Mouse (Mus musculus) C2C12 (cell line): ENCODE results near the gene Tanc2. TPM values are rescaled to one million over a fixed set of nuclear protein-coding genes. Genes with fewer than 3 reads are reported as not detected.

ENCODE experiments used
- H3K27me3 ChIP-seq: one replicate; pipeline ENCODE4 v1.6.1; 2011; ENCODE audit not compliant: control insufficient read depth, insufficient read depth, insufficient read length
- H3K36me3 ChIP-seq: one replicate; pipeline ENCODE4 v1.6.1; 2011; ENCODE audit not compliant: control insufficient read depth, insufficient read depth
- H3K4me3 ChIP-seq: one replicate; pipeline ENCODE4 v1.5.1; 2011; ENCODE audit warnings: mild to moderate bottlenecking, control low read depth; ENCODE audit not compliant: poor library complexity, insufficient read depth, severe bottlenecking
- H3K79me2 ChIP-seq: one replicate; pipeline ENCODE4 v1.6.1; 2011; ENCODE audit not compliant: control insufficient read depth, insufficient read depth
- H3K79me3 ChIP-seq: one replicate; pipeline ENCODE4 v1.6.1; 2011; ENCODE audit warnings: low read depth, control low read depth
- H3ac ChIP-seq: one replicate; pipeline ENCODE3; 2011; ENCODE audit warnings: low read depth; ENCODE audit not compliant: control insufficient read depth, insufficient read length
- CEBPB ChIP-seq: IDR thresholded peaks from one replicate; pipeline ENCODE4 v1.6.1; 2011; ENCODE audit warnings: low read depth, mild to moderate bottlenecking, control low read depth, moderate library complexity
- CTCF ChIP-seq: IDR thresholded peaks from one replicate; pipeline ENCODE4 v1.5.1; 2011; ENCODE audit not compliant: control insufficient read depth, insufficient read depth, insufficient read length
- FOSL1 ChIP-seq: IDR thresholded peaks from one replicate; pipeline ENCODE4 v1.8.0; 2011; ENCODE audit warnings: mild to moderate bottlenecking, low read length; ENCODE audit not compliant: poor library complexity, insufficient read depth, severe bottlenecking
- MAX ChIP-seq: IDR thresholded peaks from one replicate; pipeline ENCODE4 v1.6.1; 2011; ENCODE audit warnings: mild to moderate bottlenecking, control low read depth
- MYOD1 ChIP-seq: IDR thresholded peaks from one replicate; pipeline ENCODE4 v1.6.1; 2011; ENCODE audit warnings: low read depth; ENCODE audit not compliant: control insufficient read depth, insufficient read length
- MYOG ChIP-seq: IDR thresholded peaks from one replicate; pipeline ENCODE4 v1.6.1; 2011; ENCODE audit not compliant: control insufficient read depth, insufficient read length; ENCODE audit errors: extremely low read depth
- USF1 ChIP-seq: IDR thresholded peaks from one replicate; pipeline ENCODE4 v1.6.1; 2011; ENCODE audit warnings: low read depth, mild to moderate bottlenecking, control low read depth, moderate library complexity
- polyA plus RNA-seq: library from polyadenylated mRNA; unstranded; fragments of >200 nt; fragmentation: generic; extraction: Trizol; gene quantifications from one replicate; pipeline ENCODE4 v1.2.1, GENCODE M21; 2012; ENCODE audit warnings: missing spikeins

Tanc2 gene
- polyA plus RNA-seq, 1 experiment, result 5.8 TPM

GRCm38 (mm10) chr11:105823246-105823645 lies 233.5 kb downstream of the Tanc2 start:
- no peak overlapping the region for H3ac ChIP-seq
- no peaks in the 10 kb centered on the region for H3K27me3 ChIP-seq
- H3K79me2 ChIP-seq, result no peaks in the 10 kb centered on the region
- no peak overlapping the region for H3K4me3 ChIP-seq
- H3K36me3 ChIP-seq, result no peaks in the 10 kb centered on the region
- peak; percentile 98 for TF ChIP-seq CEBPB
- TF ChIP-seq CTCF, result no peak
- peak; percentile 57 for TF ChIP-seq MAX
- peak; percentile 100 for TF ChIP-seq FOSL1
- no peak for TF ChIP-seq MYOD1
- no peaks in the 10 kb centered on the region for H3K79me3 ChIP-seq

GRCm38 (mm10) chr11:105823759-105824158 lies 234.0 kb downstream of the Tanc2 start:
- TF ChIP-seq MYOD1 (no peak), FOSL1 (no peak), MYOG (no peak), CTCF (no peak), USF1 (no peak)
- H3ac ChIP-seq, result no peak overlapping the region

GRCm38 (mm10) chr11:105828175-105828574 lies 238.4 kb downstream of the Tanc2 start:
- no peak overlapping the region for H3K4me3 ChIP-seq
- H3K79me3 ChIP-seq, result no peaks in the 10 kb centered on the region
- no peaks in the 10 kb centered on the region for H3K27me3 ChIP-seq
- H3K36me3 ChIP-seq, result no peaks in the 10 kb centered on the region
- TF ChIP-seq FOSL1, result no peak
- no peak for TF ChIP-seq CEBPB
- no peak for TF ChIP-seq USF1
- TF ChIP-seq MYOG, result no peak
- no peak for TF ChIP-seq MYOD1
- TF ChIP-seq CTCF, result no peak
- TF ChIP-seq MAX, result no peak
- H3K79me2 ChIP-seq, result no peaks in the 10 kb centered on the region
- H3ac ChIP-seq, result no peak overlapping the region

More at GRCm38 (mm10) chr11:105823759-105824158, 234.0 kb downstream of the Tanc2 start:
- Histone ChIP-seq H3K36me3 (no peaks in the 10 kb centered on the region), H3K79me2 (no peaks in the 10 kb centered on the region), H3K4me3 (no peak overlapping the region), H3K79me3 (no peaks in the 10 kb centered on the region), H3K27me3 (no peaks in the 10 kb centered on the region)

- Histone ChIP-seq H3K27me3 (no peaks in the 10 kb centered on the region), H3ac (no peak overlapping the region), H3K79me2 (no peaks in the 10 kb centered on the region), H3K36me3 (no peaks in the 10 kb centered on the region), H3K4me3 (no peak overlapping the region), H3K79me3 (no peaks in the 10 kb centered on the region)
- TF ChIP-seq MYOD1 (no peak), USF1 (no peak), CEBPB (no peak), CTCF (no peak), FOSL1 (no peak), MYOG (no peak), MAX (no peak)
Observed at GRCm38 (mm10) chr11:105835209-105835608, 245.4 kb downstream of the Tanc2 start.

DNA sequence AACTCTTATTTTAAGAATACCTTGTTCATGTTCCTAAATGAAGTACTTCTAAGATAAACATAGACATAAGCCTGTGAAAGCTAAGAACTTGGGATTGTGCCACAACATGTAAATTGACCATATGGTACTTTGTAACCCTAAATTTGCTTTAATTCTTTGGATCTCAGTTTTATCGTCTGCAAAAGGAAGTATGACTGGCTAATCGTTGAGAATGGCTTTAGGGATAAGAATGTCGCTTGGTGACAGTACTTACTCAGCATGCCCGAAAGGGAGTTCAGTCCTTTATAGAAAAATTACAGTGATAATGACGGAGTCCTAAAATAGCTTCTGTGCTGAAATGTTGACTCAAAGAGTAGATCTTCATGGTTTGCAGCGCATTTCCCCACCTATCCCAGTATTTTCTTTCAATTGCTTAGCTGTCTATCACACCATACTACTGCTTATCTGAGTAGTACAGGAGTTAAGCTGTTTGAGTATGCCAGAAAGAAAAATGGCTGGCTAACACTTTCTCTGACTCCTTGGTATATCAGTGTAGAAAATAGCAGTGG lies 246.6 kb downstream of the Tanc2 start:
- H3K4me3 ChIP-seq, result no peak overlapping the region
- H3K27me3 ChIP-seq, result no peaks in the 10 kb centered on the region

DNA sequence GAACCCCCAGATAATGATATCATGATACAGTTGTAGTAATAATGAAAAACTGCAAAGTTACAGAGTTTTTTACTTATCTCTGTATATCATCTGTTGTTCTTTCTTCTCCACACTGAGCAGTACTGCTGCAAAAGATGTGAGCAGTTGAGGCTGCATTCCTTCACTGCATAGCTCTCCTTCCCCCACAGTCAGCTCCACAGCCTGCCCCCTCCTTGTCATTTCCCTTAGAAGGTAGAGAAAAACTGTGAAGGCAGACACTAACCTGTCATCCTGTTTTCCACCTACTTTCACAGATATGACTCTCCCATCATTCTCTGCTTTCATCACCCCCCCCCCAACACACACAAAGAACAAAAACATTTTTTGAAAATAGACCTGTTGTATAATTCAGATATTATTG lies 248.2 kb downstream of the Tanc2 start:
- no peak for TF ChIP-seq FOSL1
- TF ChIP-seq MYOD1, result no peak
- no peak for TF ChIP-seq USF1
- no peak for TF ChIP-seq CTCF
- no peak for TF ChIP-seq MYOG
- no peak for TF ChIP-seq CEBPB
- TF ChIP-seq MAX, result no peak
- no peaks in the 10 kb centered on the region for H3K36me3 ChIP-seq
- H3K79me3 ChIP-seq, result no peaks in the 10 kb centered on the region
- H3K27me3 ChIP-seq, result no peaks in the 10 kb centered on the region
- no peak overlapping the region for H3K4me3 ChIP-seq
- no peak overlapping the region for H3ac ChIP-seq
- no peaks in the 10 kb centered on the region for H3K79me2 ChIP-seq

More for the DNA sequence above, 246.6 kb downstream of the Tanc2 start:
- Histone ChIP-seq H3K36me3 (no peaks in the 10 kb centered on the region), H3K79me2 (no peaks in the 10 kb centered on the region), H3K79me3 (no peaks in the 10 kb centered on the region), H3ac (no peak overlapping the region)
- TF ChIP-seq MYOD1 (no peak), CTCF (no peak), FOSL1 (no peak), USF1 (no peak), CEBPB (no peak), MAX (no peak), MYOG (no peak)
